Mouse (Mus musculus) bone marrow macrophage, adult 2 months (primary cell): ENCODE results near the gene Wdr82.

Source experiments
- CTCF ChIP-seq: IDR thresholded peaks from 2 replicates; pipeline ENCODE4 v1.5.1; 2012; ENCODE audit warnings: low read depth, mild to moderate bottlenecking, low read length, moderate library complexity
- POLR2A ChIP-seq: IDR thresholded peaks from 2 replicates; pipeline ENCODE4 v1.6.1; 2012; ENCODE audit warnings: mild to moderate bottlenecking, low read depth, low read length, borderline replicate concordance

DNA sequence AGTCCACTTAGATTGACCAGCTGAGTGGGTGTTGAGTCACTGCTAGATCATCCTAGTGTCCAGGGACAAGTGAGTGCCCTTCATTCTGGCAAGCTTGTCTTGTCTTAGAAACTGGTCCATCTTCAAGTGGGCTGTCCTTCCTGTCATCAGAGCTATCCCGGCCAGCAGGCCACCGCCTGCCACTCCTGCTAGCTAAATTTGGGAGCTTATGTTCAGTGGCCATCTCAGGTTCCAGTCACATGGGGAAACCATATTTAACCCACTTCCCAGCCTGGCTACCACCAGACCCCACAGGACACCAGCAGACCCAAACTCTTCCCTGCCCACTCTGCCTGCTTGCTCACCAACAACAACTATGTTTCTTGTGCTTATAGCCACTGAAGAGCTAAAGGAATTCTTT, 35.8 kb downstream of the Wdr82 start:
- TF ChIP-seq POLR2A, result no peak
- TF ChIP-seq CTCF, result no peak
